Comparison of ENCODE assay signal across 44 mouse cellular contexts in genomic region chr11:82015066-82015465, GRCm38 (mm10). TPM values are rescaled to one million over a fixed set of nuclear protein-coding genes. Genes with fewer than 3 reads are reported as not detected.
A peak's percentile ranks its signal among the peaks of the same experiment; 100 is the strongest.
DNase-seq lines count a peak whose midpoint lies in the region; ATAC-seq and TF ChIP-seq lines count a peak whose summit lies in the region.
"Had no signal": no experiment of that assay in that cellular context is flagged by ENCODE, and none has a peak within 500 bp of the region (broad histone marks: within the 10 kb centered on the region; RNA-seq: fewer than 3 reads in every experiment).

No protein-coding gene starts in this region.

- peak; percentile 37 for DNase-seq in lung, postnatal 36 days
- DNase-seq in lung, adult 2 months: no peak
- peak; percentile 44 for DNase-seq in NIH3T3 (ENCODE audit: low read depth)
- no peak for DNase-seq in cerebellum, adult 11 months
- DNase-seq in cerebellum, postnatal 4 days (ENCODE audit: low spot score in 2 of 2): no peak
- DNase-seq in frontal cortex, postnatal 14 days (ENCODE audit: low spot score in 2 of 2): no peak
- DNase-seq: adrenal gland, postnatal 10 days; cerebellum, adult 11-12 months; cerebellum, adult 9-11 months; heart, postnatal 14 days; kidney, adult 18-20 months; kidney, postnatal 25 days; right cerebral cortex, postnatal 4 days; thymus, adult 18-20 months; thymus, postnatal 36 days had no signal

- H3K4me3 ChIP-seq in lung, adult 2 months (replicated peaks; ENCODE audit: extremely low read depth, low read depth, low read length): no peak overlapping the region
- H3K4me3 ChIP-seq: erythroblast, embryonic 14.5 days; hindbrain, embryonic 10.5 days; hindbrain, embryonic 15.5 days; kidney, embryonic 15.5 days; left cerebral cortex, adult 2 months; limb, embryonic 13.5 days; lung, embryonic 15.5 days; midbrain, embryonic 12.5 days; neural tube, embryonic 15.5 days had no signal

- no peak for TF ChIP-seq CTCF in lung, adult 2 months (IDR thresholded peaks at IDR 0.05; ENCODE audit: insufficient read depth, low read length)

- ATAC-seq in megakaryocyte, adult 5-6 weeks (ENCODE audit: poor library complexity, severe bottlenecking): peak; percentile 87
- 0 out of 2 replicates have a peak, but pooled peaks have one; percentile 20 for ATAC-seq in neutrophil, adult 5-6 weeks (ENCODE audit: extremely low read depth, insufficient number of reproducible peaks, low FRiP score, poor library complexity, severe bottlenecking)
- ATAC-seq: activated CD4-positive, CD25-positive, alpha-beta regulatory T cell, adult 4 months; CD4-positive, CD25-positive, alpha-beta regulatory T cell, adult 4 months; forebrain, embryonic 16.5 days had no signal

- 46% methylated on average over 2 of the region's 2 CpGs for WGBS in lung, adult 2 months

- TF ChIP-seq POLR2A in lung, adult 2 months (IDR thresholded peaks at IDR 0.05; ENCODE audit: borderline replicate concordance, extremely low read depth, low read depth, low read length): no peak

- H3K4me1 ChIP-seq in lung, adult 2 months (ENCODE audit: control insufficient read depth, insufficient read depth, low read length): no peaks in the 10 kb centered on the region
- H3K4me1 ChIP-seq: hindbrain, embryonic 10.5 days; hindbrain, embryonic 15.5 days; kidney, embryonic 15.5 days; limb, embryonic 13.5 days; lung, embryonic 15.5 days; midbrain, embryonic 12.5 days; neural tube, embryonic 15.5 days had no signal

RNA-seq across cellular contexts. Expression of gene Ccl2, which starts 20.3 kb away (rescaled TPM):
- 1.9 and 2.5 TPM in 2 replicates for polyA plus RNA-seq in lung, adult 2 months (2012; rRNA removed)
- total RNA-seq in megakaryocyte, adult 5-6 weeks (2015): 45.4 and 58.9 TPM in 2 replicates
- 26.0 and 31.5 TPM in 2 replicates for total RNA-seq in megakaryocyte, adult 5-6 weeks (2017)
- 0.58 TPM in 1 of 2 replicates, not detected in the other for total RNA-seq in neutrophil, adult 5-6 weeks (2017)
- total RNA-seq: layer of hippocampus, adult 18-20 months; layer of hippocampus, postnatal 10 days; left cerebral cortex, adult 2 months; left cerebral cortex, postnatal 25 days; midbrain, postnatal 0 days had no signal
- polyA plus RNA-seq: activated CD4-positive, CD25-positive, alpha-beta regulatory T cell, adult 4 months; CD4-positive, CD25-positive, alpha-beta regulatory T cell, adult 4 months; erythroblast, embryonic 14.5 days had no signal

RNA-seq across cellular contexts. Expression of gene Gm17268, which starts 23.3 kb away (rescaled TPM):
- not detected in 2 replicates for polyA plus RNA-seq in lung, adult 2 months (2012; rRNA removed)
- not detected in 2 replicates for total RNA-seq in megakaryocyte, adult 5-6 weeks (2015)
- total RNA-seq in megakaryocyte, adult 5-6 weeks (2017): not detected in 2 replicates
- not detected in 2 replicates for total RNA-seq in neutrophil, adult 5-6 weeks (2017)
- total RNA-seq: adrenal gland, postnatal 10 days; gastrocnemius, adult 8-10 months; gastrocnemius, postnatal 4 days; heart, adult 8-10 months; heart, postnatal 14 days; layer of hippocampus, adult 18-20 months; layer of hippocampus, postnatal 10 days; left cerebral cortex, adult 2 months; left cerebral cortex, postnatal 25 days; midbrain, postnatal 0 days had no signal
- polyA plus RNA-seq: activated CD4-positive, CD25-positive, alpha-beta regulatory T cell, adult 4 months; CD4-positive, CD25-positive, alpha-beta regulatory T cell, adult 4 months; cortical plate, adult 2 months; embryonic facial prominence, embryonic 14.5 days; erythroblast, embryonic 14.5 days; forebrain, embryonic 11.5 days; forebrain, embryonic 16.5 days; heart, embryonic 14.5 days; hindbrain, embryonic 10.5 days; hindbrain, embryonic 15.5 days; intestine, embryonic 14.5 days; kidney, embryonic 15.5 days; limb, embryonic 13.5 days; liver, embryonic 14.5 days; lung, embryonic 15.5 days; midbrain, embryonic 12.5 days; midbrain, postnatal 0 days; neural tube, embryonic 15.5 days; spleen, adult 2 months; stomach, postnatal 0 days had no signal

RNA-seq across cellular contexts. Expression of gene Ccl7, which starts 30.4 kb away (rescaled TPM):
- 0.51 and 0.58 TPM in 2 replicates for polyA plus RNA-seq in lung, adult 2 months (2012; rRNA removed)
- 0.74 TPM in 1 of 2 replicates, not detected in the other for total RNA-seq in megakaryocyte, adult 5-6 weeks (2015)
- not detected in 2 replicates for total RNA-seq in megakaryocyte, adult 5-6 weeks (2017)
- not detected in 2 replicates for total RNA-seq in neutrophil, adult 5-6 weeks (2017)
- total RNA-seq: layer of hippocampus, adult 18-20 months; left cerebral cortex, adult 2 months; left cerebral cortex, postnatal 25 days had no signal
- polyA plus RNA-seq: activated CD4-positive, CD25-positive, alpha-beta regulatory T cell, adult 4 months; CD4-positive, CD25-positive, alpha-beta regulatory T cell, adult 4 months; erythroblast, embryonic 14.5 days; hindbrain, embryonic 10.5 days; spleen, adult 2 months had no signal

RNA-seq across cellular contexts. Expression of gene Ccl11, which starts 42.6 kb away (rescaled TPM):
- polyA plus RNA-seq in lung, adult 2 months (2012; rRNA removed): 6.9 and 7.6 TPM in 2 replicates
- total RNA-seq in megakaryocyte, adult 5-6 weeks (2015): not detected in 2 replicates
- total RNA-seq in megakaryocyte, adult 5-6 weeks (2017): not detected in 2 replicates
- total RNA-seq in neutrophil, adult 5-6 weeks (2017): not detected in 2 replicates
- total RNA-seq: midbrain, postnatal 0 days had no signal
- polyA plus RNA-seq: activated CD4-positive, CD25-positive, alpha-beta regulatory T cell, adult 4 months; CD4-positive, CD25-positive, alpha-beta regulatory T cell, adult 4 months; cortical plate, adult 2 months; erythroblast, embryonic 14.5 days; forebrain, embryonic 11.5 days; forebrain, embryonic 16.5 days; hindbrain, embryonic 10.5 days; midbrain, embryonic 12.5 days had no signal

RNA-seq across cellular contexts. Expression of gene Asic2, which starts 46.8 kb away (rescaled TPM):
- 0.04 and 0.05 TPM in 2 replicates for polyA plus RNA-seq in lung, adult 2 months (2012; rRNA removed)
- total RNA-seq in megakaryocyte, adult 5-6 weeks (2015): not detected in 2 replicates
- not detected in 2 replicates for total RNA-seq in megakaryocyte, adult 5-6 weeks (2017)
- total RNA-seq in neutrophil, adult 5-6 weeks (2017): not detected in 2 replicates
- total RNA-seq: heart, postnatal 14 days had no signal
- polyA plus RNA-seq: activated CD4-positive, CD25-positive, alpha-beta regulatory T cell, adult 4 months; CD4-positive, CD25-positive, alpha-beta regulatory T cell, adult 4 months; erythroblast, embryonic 14.5 days; heart, embryonic 14.5 days had no signal

Comparison
In these comparisons a context has a peak if more than half of its experiments do, and no peak if none do; other contexts are left out.
1. DNase-seq: peak in lung, postnatal 36 days (single experiment) and NIH3T3 (single experiment); none in lung, adult 2 months (single experiment), cerebellum, adult 11 months (single experiment), cerebellum, postnatal 4 days (0 of 2) and frontal cortex, postnatal 14 days (0 of 2).
2. RNA of gene Ccl2, which starts 20.3 kb away (total RNA-seq): 26.0 to 58.9 TPM in megakaryocyte, adult 5-6 weeks; 0.58 TPM in neutrophil, adult 5-6 weeks; every median in the first group is over 10 times any median in the second.